Mouse (Mus musculus) liver, adult (tissue): ENCODE measurements around the gene Arl9.

Experiments used
- GATA4 ChIP-seq: IDR thresholded peaks from 2 replicates; pipeline ENCODE4 v1.6.1; 2014; ENCODE audit warnings: mild to moderate bottlenecking, low read length; ENCODE audit not compliant: insufficient replicate concordance

Gene Arl9

DNA sequence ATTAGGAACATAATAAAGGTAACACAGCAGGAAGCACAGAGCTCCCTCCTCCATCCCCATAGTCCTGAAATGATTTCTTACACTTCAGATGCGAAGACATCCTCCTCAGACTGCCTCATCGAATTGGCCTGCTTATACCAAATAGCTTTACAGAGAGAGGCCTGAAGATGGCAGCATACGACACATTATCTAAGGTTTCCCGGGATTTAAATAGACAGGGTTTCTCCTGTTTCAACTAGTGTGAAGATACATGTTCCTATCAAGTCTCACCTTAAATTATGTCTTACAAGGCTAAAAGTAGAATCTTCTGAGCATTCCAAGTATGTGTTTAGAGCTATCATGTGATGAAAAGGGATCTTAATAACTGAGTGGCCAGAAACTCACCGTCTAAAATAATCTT is 5.4 kb upstream of the Arl9 start:
- no peak for TF ChIP-seq GATA4

DNA sequence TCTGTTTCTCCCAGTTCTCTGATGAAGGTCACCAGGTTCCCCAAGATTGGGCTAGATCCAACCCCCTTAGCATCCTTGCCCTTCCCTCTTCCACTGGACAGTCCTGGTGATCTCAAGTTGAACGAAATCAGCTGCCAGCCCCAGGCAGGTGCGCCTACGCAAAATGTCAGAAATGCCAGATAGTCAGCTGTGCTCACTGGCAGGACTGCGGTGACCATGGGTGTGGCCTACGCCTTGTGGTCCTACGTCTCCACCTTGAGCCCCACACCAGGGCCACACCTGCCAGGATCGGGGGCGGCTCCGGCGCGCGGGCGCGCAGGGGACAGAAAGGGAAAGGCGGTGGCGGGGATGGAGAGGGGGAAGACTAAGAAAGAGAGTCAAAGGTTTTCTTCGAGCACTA is 2.7 kb upstream of the Arl9 start:
- TF ChIP-seq GATA4, result no peak

DNA sequence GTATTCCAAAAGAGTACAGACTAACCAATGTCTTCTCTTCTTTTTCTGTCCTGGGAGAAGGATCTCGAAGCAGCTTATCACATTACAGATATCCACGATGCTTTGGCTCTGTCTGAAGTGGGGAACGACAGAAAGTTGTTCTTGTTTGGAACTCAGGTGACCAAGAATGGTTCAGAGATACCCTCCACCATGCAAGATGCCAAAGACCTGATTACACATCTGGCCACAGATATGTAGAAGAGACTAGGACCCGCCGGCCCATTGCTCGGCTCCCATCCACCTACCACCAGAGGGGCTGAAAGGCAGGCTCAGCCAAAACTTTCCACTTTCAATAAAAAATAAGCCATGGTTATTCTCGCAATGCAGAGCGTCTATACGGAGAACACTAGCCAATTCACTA is 6.5 kb downstream of the Arl9 start:
- no peak for TF ChIP-seq GATA4

DNA sequence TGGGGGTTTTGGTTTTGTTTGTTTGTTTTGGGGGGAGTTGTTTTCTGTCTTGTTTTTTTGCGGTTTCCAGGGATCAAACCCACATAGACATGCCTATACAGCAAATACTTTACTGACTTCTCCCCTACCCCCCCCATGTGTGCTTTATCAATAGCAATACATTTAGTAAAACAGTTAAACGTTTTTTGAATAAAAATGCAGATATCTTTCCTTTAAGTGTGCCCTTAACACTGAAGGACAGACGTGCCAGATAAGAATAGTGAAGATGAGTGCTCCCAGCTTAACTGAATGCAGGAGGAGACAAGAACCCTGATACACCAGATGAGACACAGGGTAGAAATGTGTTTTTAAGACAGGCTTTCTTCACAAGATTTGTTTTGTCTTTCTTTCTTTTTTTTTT is 7.2 kb downstream of the Arl9 start:
- TF ChIP-seq GATA4, result no peak

DNA sequence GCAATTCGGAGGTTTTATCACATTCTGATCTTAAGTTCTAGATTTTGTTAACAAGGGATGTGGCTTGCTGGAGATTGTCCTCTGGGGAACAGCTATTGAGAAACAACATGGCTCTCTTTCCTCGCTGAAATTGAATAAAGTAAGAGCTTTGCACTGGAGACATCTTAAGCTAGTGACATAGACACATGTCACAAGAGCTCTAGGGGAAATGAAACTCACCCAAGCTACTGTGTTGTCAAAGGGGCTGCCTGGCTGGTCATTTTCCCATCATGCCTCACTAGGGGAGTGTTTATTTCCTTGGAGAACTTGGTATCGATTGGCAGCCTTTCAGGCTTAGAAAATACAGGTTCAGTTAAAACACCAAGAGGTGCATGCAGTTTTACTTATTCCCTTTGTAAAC is 9.3 kb downstream of the Arl9 start:
- no peak for TF ChIP-seq GATA4

DNA sequence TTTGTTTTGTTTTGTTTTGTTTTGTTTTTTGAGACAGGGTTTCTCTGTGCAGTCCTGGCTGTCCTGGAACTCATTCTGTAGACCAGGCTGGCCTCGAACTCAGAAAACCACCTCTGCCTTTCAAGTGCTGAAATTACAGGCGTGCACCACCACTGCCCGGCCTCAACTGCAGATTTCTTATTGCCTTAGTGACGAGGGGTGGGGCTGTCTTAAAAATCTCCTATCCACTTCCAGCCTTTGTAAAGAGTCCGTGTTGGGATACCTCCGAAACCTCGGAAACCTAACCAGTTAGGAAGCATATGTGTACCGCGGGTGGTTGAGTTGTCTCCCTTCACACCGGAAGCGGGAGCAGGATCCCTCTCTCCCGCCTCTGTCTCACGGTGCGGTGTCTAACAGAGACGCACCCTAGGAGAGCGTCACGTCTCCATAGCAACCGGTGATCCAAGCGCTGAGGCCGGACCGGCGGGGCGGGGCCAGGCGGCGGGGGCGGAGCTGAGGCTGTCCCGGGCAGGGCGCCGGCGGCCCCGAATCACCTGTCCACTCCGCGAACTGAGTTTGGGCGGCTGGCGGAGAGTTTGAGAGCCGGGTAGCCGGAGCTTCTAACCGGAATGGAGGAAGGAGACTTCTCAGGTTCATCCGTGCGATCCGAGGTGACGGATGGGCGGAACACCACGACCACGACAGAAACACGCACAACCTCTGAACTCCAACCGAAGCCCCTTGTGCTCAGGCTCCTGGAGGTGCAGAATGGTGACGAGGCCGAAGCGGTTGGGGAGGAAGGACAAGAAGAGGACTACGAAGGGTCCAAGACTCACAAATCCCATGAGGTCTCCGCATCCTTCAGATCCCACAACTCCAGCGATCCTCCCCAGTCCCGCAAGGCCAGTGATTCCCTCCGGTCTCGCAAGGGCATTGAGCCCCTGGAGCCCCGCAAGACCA is 12.0 kb downstream of the Arl9 start, which contains the start of gene Thegl:
Thegl (plus strand) TSS at position 480 of the 939 bp plus-strand sequence.
- no peak for TF ChIP-seq GATA4

DNA sequence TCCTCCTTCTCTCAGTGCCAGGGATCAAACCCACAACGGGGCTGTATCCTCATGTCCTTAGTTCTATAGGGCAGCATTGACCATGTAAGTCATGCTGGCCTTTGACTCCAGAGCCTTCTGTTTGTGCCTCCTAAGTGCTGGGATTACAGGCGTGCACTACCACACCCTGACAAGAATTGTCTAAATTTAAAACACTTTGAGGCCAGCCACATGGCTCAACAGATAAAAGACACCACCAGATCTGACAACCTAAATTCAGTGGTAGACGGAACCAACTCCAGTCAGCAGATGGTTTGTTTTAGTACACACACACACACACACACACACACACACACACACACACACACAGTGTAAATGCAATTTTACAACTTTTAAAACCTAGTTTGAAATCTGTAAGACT is 24.2 kb downstream of the Arl9 start:
- no peak for TF ChIP-seq GATA4

DNA sequence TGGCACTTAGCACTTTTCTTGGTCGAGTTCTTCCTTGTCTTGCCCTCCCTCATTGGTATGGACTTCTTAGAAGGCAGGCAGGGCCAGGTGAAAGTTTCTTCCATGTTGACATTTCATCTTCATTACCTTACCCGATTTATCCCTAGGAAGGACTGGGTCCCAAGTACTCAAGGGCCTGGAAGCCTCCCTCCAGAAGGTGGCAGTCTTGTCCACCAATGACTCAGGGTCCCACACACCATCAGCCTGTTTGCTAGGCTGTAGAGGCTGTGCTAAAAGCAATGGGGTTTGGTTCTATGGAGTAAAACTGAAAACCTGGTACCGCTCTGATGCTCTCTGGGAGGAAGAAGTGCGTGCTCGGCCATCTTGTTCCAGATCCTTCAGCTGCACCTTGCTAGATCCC is 25.9 kb downstream of the Arl9 start:
- TF ChIP-seq GATA4, result no peak

DNA sequence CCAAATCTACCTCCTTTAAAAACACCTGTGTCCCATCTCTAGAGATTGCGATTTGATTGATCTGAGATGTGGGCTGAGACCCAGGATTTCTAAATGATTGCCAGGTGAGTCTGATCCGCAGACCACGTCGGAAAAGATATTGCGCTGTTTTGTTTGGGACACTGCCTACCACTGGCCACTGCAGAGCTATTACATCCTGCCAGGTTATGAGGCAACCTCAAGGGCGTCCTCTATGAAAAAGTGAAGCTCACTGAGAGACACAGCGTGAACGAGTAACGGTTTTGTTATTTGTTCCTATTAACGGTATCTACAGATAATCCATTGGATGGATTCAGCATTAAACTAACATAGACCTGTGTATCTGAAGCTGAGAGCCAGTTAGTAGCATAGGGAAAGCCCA is 34.6 kb downstream of the Arl9 start:
- no peak for TF ChIP-seq GATA4

DNA sequence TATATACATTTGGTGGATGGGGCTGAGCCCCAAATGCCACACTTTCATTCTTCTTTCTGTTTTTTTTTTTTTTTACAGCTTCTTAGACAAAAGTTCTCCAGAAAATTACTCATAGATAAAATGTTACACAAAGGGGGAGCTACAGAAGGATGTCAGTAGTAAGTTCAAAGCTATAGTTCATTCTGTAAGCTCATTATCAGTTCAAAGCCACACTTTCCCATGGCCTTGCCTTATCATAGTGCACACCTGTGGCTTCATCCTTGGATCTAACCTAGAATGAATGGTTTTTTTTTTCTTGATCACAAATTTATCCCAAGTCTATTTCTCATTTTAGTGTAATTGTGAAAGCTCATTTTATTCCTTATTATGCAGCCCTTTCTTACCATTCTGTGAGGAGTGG is 35.5 kb downstream of the Arl9 start:
- no peak for TF ChIP-seq GATA4

DNA sequence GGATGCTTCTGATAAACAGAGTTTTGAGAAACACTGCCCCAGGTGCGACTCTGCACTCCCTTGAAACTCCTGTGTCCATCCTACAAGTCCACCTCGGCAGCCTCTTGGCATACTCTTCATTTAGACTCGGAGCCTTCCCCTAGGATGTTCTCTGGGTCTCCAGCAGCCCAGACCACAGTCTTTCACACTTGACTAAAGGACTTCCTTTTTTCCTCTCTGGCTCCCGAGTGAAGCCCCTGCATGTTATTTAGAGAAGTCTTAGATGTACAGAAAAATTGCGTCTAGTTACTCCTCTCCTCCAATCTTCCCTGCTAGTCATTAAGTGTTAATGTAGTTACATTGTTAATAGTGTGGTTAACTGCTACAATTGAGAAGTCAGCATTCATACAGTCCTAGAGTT is 40.5 kb downstream of the Arl9 start:
- no peak for TF ChIP-seq GATA4

DNA sequence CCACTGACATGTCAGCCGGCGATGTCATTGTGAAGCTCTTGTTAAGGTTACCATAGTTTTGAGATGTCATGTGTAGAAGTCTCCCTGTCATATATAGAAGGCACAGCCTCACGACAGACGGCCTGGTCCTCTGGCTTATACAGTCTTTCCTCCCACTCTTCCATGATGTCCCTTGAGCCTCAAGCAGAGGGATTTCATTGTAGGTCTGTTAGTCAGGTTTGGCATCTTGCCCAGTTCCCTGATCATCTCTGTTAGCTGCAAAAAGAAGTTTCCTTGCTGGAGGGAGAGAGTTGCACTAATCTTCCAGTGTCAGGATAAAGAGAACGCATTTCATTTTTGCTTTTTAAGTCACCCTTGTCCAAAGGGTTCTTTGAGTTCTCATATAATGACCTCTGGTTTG is 48.8 kb downstream of the Arl9 start:
- TF ChIP-seq GATA4, result no peak

DNA sequence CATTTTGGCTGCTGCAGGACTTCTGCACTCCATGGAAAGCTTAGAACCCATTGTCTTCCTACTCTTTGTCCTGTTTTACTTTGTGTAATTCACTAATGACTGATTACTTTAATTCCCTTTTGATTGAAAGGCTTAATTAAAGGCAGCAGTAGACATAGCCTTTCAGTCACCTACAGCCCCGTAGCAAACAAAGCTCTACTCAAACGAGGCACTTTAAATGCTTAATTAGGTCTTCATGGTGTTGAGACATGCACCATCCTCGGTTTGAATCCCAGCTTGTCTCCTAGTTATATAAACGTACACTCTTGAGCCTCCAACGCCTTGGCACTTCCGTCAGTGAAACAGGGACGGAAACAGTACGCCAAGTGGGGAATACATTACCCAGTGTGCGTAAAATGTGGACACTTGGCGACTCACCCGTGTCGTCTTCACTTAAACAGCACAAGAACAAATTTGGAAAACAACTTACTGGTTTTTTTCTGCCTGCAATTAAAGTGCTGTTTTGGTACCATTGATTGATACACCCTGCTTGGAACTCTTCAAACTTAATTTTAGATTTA is 53.1 kb downstream of the Arl9 start:
- no peak for TF ChIP-seq GATA4
